Mouse (Mus musculus) embryonic fibroblast, embryonic 13.5 days (primary cell): ENCODE data around the gene Sycn.

Experiments used
- CTCF ChIP-seq: IDR thresholded peaks from 2 replicates; pipeline ENCODE4 v1.5.1; 2011; ENCODE audit warnings: mild to moderate bottlenecking, control low read depth, low read length, moderate library complexity, borderline replicate concordance; ENCODE audit not compliant: insufficient read depth
- POLR2A ChIP-seq: IDR thresholded peaks from 2 replicates; pipeline ENCODE4 v1.6.1; 2011; ENCODE audit warnings: low read depth, mild to moderate bottlenecking, control low read depth, low read length, moderate library complexity

GRCm38 (mm10) chr7:28547628-28548027 lies 6.9 kb downstream of the Sycn start:
- TF ChIP-seq POLR2A (no peak), CTCF (no peak)
